Mouse (Mus musculus) embryo, embryonic 11 days (tissue): ENCODE data around the gene F13b.
A peak's percentile ranks its signal among the peaks of the same experiment; 100 is the strongest.

Experiments
- DNase-seq: peaks from one replicate; pipeline ENCODE4 v3.0.0-alpha.2; 2015

The F13b gene

GRCm38 (mm10) chr1:139501258-139501752, at the start of gene F13b:
TSS of gene F13b (plus strand) at chr1:139501702.
- no peak for DNase-seq

DNA sequence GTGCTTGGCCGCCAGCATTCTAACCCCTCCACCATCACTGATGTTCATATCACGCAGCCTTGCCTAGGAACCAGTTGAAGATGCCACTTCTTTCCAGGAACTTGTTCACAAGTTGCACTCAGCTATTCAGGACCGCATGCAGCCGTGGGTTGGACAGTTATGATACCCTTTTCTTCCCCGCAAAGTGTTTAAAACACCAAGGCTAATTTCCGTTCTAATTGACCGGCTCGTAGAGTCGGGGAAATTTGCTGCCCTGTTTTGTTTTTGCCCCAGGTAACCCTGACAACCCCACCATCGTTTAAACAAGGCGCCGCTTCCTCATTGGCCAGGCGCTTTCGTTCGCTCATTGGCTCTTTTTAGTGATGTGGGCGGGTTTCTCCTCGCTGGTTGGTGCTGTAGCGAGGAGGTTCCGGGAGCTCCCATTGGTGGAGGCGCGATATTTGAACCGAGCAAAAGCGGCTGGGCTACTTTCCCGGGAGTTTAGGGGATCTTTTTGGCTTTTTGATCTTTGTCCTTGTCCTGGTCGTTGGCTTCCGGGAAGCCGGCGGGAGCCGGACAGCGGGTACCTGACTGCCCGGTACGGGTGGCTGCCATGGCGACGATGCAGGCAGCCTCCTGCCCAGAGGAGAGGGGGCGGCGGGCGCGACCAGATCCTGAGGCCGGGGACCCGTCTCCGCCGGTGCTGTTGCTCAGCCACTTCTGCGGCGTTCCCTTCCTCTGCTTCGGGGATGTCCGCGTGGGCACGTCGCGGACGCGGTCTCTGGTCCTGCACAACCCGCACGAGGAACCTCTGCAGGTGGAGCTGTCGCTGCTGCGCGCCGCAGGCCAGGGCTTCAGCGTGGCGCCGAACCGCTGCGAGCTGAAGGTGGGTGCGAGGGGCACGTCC, 46.9 kb upstream of the F13b start, which contains the start of gene Aspm:
Gene Aspm (plus strand): TSS at position 433 of the 886 bp plus-strand sequence.
- DNase-seq, result peak; percentile 96

- peak; percentile 61 for DNase-seq
Observed at GRCm38 (mm10) chr1:139455226-139455869, 46.2 kb upstream of the F13b start.

DNA sequence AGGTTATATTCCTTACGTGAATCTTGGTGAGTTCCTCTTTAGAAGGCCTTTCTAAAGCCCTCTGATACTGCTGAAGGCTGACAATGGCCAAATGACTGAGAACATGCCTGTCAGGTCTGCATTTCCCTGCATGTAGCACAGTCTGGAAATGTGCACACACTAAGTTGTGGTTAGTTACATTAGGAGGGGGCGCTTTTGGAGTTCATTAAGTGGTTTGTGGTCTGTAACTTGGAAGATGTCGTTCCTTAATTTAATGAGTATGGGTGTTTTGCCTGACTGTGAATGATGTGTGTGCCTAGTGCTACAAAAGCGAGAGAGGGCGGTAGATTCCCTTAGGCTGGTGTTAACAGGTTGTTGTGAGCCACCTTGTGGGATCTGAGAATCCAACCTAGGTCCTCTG, 40.7 kb upstream of the F13b start:
- DNase-seq, result no peak

- no peak for DNase-seq
Observed at GRCm38 (mm10) chr1:139465936-139466335, 35.6 kb upstream of the F13b start.

- no peak for DNase-seq
Observed at GRCm38 (mm10) chr1:139478898-139479297, 22.6 kb upstream of the F13b start.

GRCm38 (mm10) chr1:139480246-139480645, 21.3 kb upstream of the F13b start:
- no peak for DNase-seq

DNA sequence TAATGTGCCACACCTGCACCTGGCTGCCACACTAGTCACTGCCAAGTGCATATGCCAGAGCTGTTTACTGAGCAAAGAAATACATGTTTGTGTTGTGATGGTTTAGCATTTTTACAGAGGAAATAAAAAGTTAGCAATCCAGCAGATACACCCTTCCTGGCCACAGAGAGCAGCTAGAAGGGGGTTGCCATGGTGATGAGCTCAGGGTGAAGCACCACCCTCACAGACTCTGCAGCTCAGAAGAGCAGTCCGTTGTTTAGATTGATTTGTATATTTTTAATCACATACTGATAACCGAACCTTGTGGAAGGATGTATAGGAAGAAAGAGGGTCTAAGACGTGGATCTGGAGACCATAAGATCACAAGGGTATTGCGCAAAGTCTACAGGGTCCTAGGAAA, 20.4 kb upstream of the F13b start:
- no peak for DNase-seq

DNA sequence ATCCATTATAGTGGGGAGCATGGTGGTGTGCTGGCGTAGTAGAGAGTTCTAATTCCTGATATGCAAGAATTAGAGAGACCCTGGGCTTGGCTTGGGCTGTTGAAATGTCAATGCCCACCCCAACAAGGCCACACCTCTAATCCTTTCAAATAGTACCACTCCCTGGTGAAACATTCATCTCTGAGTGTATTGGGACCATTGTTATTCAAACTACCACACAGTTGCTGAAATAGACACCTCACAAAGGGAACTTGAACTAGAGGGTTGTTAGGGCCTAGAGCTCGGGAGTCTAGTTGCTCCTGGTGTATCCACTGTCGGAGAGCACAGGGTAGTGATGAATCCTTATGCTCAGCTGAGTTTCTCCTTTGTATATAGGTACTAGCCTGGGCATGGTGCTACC, 6.9 kb upstream of the F13b start:
- no peak for DNase-seq

DNA sequence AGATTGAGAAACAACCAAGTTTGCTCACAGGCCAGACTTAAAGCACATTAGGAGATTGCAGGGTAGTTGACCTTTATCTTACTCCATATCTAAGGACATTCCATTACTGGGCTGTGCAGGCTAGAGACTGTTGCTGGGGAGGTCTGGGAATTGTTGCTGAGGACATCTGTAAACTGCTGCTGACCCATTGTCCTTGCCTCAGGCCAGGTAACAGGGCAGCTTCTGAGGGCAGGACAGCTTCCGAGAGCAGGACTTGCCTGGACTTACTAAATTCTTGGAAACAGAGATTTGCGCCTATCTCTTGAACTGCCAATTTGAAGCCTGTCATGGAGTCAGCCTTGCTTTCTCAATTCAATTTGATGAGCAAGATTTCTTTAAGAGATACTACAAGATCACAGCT, 6.1 kb upstream of the F13b start:
- DNase-seq, result no peak

DNA sequence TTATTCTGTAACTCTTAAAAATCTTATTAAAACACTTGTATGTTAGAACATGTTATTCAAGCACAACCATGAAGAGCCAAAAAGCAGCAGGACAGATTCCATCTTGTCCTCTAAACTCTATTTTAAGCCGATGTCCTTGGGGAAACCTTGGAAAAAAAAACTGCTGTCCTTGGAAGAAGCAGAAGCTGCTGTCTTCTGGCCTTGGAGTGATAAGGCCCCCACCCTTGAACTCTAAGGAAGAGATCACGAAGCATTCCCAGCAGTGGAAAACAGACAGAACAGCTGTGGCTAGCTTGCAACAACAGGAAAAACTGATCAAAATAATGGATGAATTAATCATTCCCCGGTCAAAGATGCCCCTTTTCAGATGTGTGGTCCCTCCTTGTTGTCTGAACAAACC, 5.3 kb upstream of the F13b start:
- no peak for DNase-seq

GRCm38 (mm10) chr1:139499751-139500150, 1.8 kb upstream of the F13b start:
- no peak for DNase-seq

DNA sequence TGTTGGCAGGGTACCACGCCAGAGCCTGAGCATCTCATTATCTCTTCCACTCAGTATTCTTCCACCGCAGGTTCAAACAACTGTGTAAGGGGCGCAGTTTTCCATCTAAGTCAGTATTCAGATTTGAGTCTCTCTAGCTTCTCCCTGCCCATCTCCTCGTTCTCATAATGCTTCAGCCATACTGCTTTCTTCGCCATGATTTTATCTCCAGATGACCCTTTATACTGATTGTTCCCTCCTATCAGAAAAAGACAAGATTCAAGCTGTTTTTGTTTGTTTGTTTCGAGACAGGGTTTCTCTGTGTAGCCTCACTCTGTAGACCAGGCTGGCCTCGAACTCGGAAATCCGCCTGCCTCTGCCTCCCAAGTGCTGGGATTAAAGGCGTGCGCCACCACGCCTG, 13.1 kb downstream of the F13b start:
- DNase-seq, result no peak

GRCm38 (mm10) chr1:139548536-139548935, 47.0 kb downstream of the F13b start:
- DNase-seq, result no peak

- DNase-seq, result no peak
Observed at GRCm38 (mm10) chr1:139551311-139551710, 49.8 kb downstream of the F13b start.

GRCm38 (mm10) chr1:139560024-139560423, 58.5 kb downstream of the F13b start, which contains the start of gene Cfhr1:
TSS of gene Cfhr1 (minus strand) at chr1:139560272.
- no peak for DNase-seq
